Mouse (Mus musculus) CH12.LX (cell line): ENCODE measurements around the gene Pknox2. TPM values are rescaled to one million over a fixed set of nuclear protein-coding genes. Genes with fewer than 3 reads are reported as not detected.

ENCODE experiments used
- DNase-seq: peaks from one replicate; pipeline ENCODE4 v3.0.0-alpha.2; 2013; ENCODE audit errors: extremely low read depth
- H3K27ac ChIP-seq: 2 replicates; pipeline ENCODE4 v1.5.1; 2012; ENCODE audit warnings: low read depth, mild to moderate bottlenecking, control low read depth, moderate library complexity; ENCODE audit not compliant: insufficient read depth
- H3K27me3 ChIP-seq: replicated peaks from 2 replicates; pipeline ENCODE3; 2012; ENCODE audit warnings: inconsistent platforms
- H3K36me3 ChIP-seq, 2 experiments: replicated peaks in 1 of 2; 2 replicates each; pipeline versions ENCODE3 to v1.6.1; 2012; ENCODE audit warnings: inconsistent platforms in 1 of 2, low read length in 1 of 2, mild to moderate bottlenecking in 1 of 2, mixed read lengths in 1 of 2, moderate library complexity in 1 of 2; ENCODE audit not compliant: control insufficient read depth in 1 of 2, insufficient read depth in 1 of 2
- H3K4me1 ChIP-seq, 2 experiments: 2 replicates each; pipeline ENCODE4 v1.6.1; 2012; ENCODE audit warnings: inconsistent platforms in 1 of 2, moderate library complexity in 1 of 2; ENCODE audit not compliant: insufficient read depth in 2 of 2, control insufficient read depth in 1 of 2
- H3K4me2 ChIP-seq: 2 replicates; pipeline ENCODE4 v1.6.1; 2012; ENCODE audit warnings: low read depth, mild to moderate bottlenecking, control low read depth; ENCODE audit not compliant: poor library complexity, insufficient read depth, severe bottlenecking
- H3K4me3 ChIP-seq, 3 experiments: fragments of 150-350 bp in 1 of 3; sonication (generic) in 1 of 3; replicated peaks in 1 of 3; 2 replicates each; pipeline versions ENCODE3 to v1.5.1; 2011 to 2012; ENCODE audit warnings: low read depth in 2 of 3, low read length in 2 of 3, mild to moderate bottlenecking in 2 of 3, moderate library complexity in 2 of 3, control low read depth in 1 of 3, improper control_type of control experiment in 1 of 3, inconsistent platforms in 1 of 3, mixed read lengths in 1 of 3; ENCODE audit not compliant: poor library complexity in 1 of 3
- H3K79me2 ChIP-seq: replicated peaks from 2 replicates; pipeline ENCODE4 v1.6.1; 2012; ENCODE audit warnings: mild to moderate bottlenecking, moderate library complexity; ENCODE audit not compliant: control insufficient read depth, poor library complexity, insufficient read depth, severe bottlenecking; ENCODE audit errors: extremely low read depth
- H3K9ac ChIP-seq: 2 replicates; pipeline ENCODE4 v1.6.1; 2012; ENCODE audit warnings: low read depth, mild to moderate bottlenecking, control low read depth, moderate library complexity; ENCODE audit not compliant: insufficient read depth
- H3K9me3 ChIP-seq: replicated peaks from 2 replicates; pipeline ENCODE3; 2012; ENCODE audit warnings: low read length, inconsistent platforms, mixed read lengths
- BHLHE40 ChIP-seq: IDR thresholded peaks from 2 replicates; pipeline ENCODE4 v1.6.1; 2011; ENCODE audit warnings: mild to moderate bottlenecking, low read depth, low read length, improper control_type of control experiment
- CHD1 ChIP-seq: IDR thresholded peaks from 2 replicates; pipeline ENCODE4 v1.6.1; 2012; ENCODE audit warnings: low read depth, low read length, improper control_type of control experiment, inconsistent platforms
- CHD2 ChIP-seq: IDR thresholded peaks from 2 replicates; pipeline ENCODE4 v1.6.1; 2011; ENCODE audit warnings: low read length, improper control_type of control experiment
- CTCF ChIP-seq, 2 experiments: IDR thresholded peaks in 1 of 2; conservative IDR thresholded peaks in 1 of 2; 2 replicates each; pipeline ENCODE4 v1.5.1; 2011 to 2012; ENCODE audit warnings: low read depth in 2 of 2, low read length in 2 of 2, improper control_type of control experiment in 1 of 2, inconsistent platforms in 1 of 2, mild to moderate bottlenecking in 1 of 2, moderate library complexity in 1 of 2
- E2F4 ChIP-seq: IDR thresholded peaks from 2 replicates; pipeline ENCODE4 v1.6.1; 2011; ENCODE audit warnings: low read depth, low read length, improper control_type of control experiment; ENCODE audit not compliant: insufficient replicate concordance
- ELF1 ChIP-seq: IDR thresholded peaks from 2 replicates; pipeline ENCODE4 v1.6.1; 2014; ENCODE audit warnings: low read depth, mild to moderate bottlenecking, inconsistent platforms, low read length, improper control_type of control experiment
- EP300 ChIP-seq: IDR thresholded peaks from 2 replicates; pipeline ENCODE4 v1.6.1; 2011; ENCODE audit warnings: low read length, improper control_type of control experiment
- ETS1 ChIP-seq: conservative IDR thresholded peaks from 2 replicates; pipeline ENCODE4 v1.6.1; 2012; ENCODE audit warnings: low read depth, mild to moderate bottlenecking, inconsistent platforms, low read length, improper control_type of control experiment, moderate library complexity
- GABPA ChIP-seq: IDR thresholded peaks from 2 replicates; pipeline ENCODE4 v1.6.1; 2012; ENCODE audit warnings: low read depth, low read length, improper control_type of control experiment, inconsistent platforms; ENCODE audit not compliant: insufficient replicate concordance
- HCFC1 ChIP-seq: IDR thresholded peaks from 2 replicates; pipeline ENCODE4 v1.6.1; 2012; ENCODE audit warnings: low read depth, mild to moderate bottlenecking, inconsistent platforms, low read length, improper control_type of control experiment
- IRF4 ChIP-seq: IDR thresholded peaks from 2 replicates; pipeline ENCODE4 v1.6.1; 2014; ENCODE audit warnings: low read depth, mild to moderate bottlenecking, inconsistent platforms, low read length, improper control_type of control experiment
- JUND ChIP-seq: conservative IDR thresholded peaks from 2 replicates; pipeline ENCODE4 v1.6.1; 2011; ENCODE audit warnings: low read depth, low read length, improper control_type of control experiment
- MAZ ChIP-seq: IDR thresholded peaks from 2 replicates; pipeline ENCODE4 v1.6.1; 2012; ENCODE audit warnings: low read depth, mild to moderate bottlenecking, inconsistent platforms, low read length, improper control_type of control experiment, moderate library complexity
- MXI1 ChIP-seq: IDR thresholded peaks from 2 replicates; pipeline ENCODE4 v1.6.1; 2011; ENCODE audit warnings: mild to moderate bottlenecking, low read depth, low read length, improper control_type of control experiment
- NELFE ChIP-seq: IDR thresholded peaks from 2 replicates; pipeline ENCODE4 v1.6.1; 2011; ENCODE audit warnings: low read depth, low read length, improper control_type of control experiment
- PAX5 ChIP-seq: IDR thresholded peaks from 2 replicates; pipeline ENCODE4 v1.6.1; 2012; ENCODE audit warnings: low read length, inconsistent platforms, mixed read lengths
- RAD21 ChIP-seq: IDR thresholded peaks from 2 replicates; pipeline ENCODE4 v1.6.1; 2011; ENCODE audit warnings: low read depth, mild to moderate bottlenecking, low read length, improper control_type of control experiment, moderate library complexity
- SIN3A ChIP-seq: IDR thresholded peaks from 2 replicates; pipeline ENCODE4 v1.6.1; 2012; ENCODE audit warnings: low read length, improper control_type of control experiment, inconsistent platforms
- TCF12 ChIP-seq: IDR thresholded peaks from 2 replicates; pipeline ENCODE4 v1.6.1; 2014; ENCODE audit warnings: low read depth, mild to moderate bottlenecking, inconsistent platforms, low read length, improper control_type of control experiment
- USF2 ChIP-seq: conservative IDR thresholded peaks from 2 replicates; pipeline ENCODE4 v1.6.1; 2011; ENCODE audit warnings: low read depth, low read length, improper control_type of control experiment
- ZMIZ1 ChIP-seq: IDR thresholded peaks from 2 replicates; pipeline ENCODE4 v1.6.1; 2012; ENCODE audit warnings: low read depth, mild to moderate bottlenecking, inconsistent platforms, low read length, improper control_type of control experiment
- dilution Hi-C: fragments of 300-500 bp; cut with MboI; formaldehyde crosslinking; loops from 2 replicates; pipeline ENCODE4 v1.14.3; 2020; ENCODE audit warnings: low sequenced_read_pairs; ENCODE audit not compliant: extremely low pct_unique_long_range_greater_than_20kb, extremely low pct_ligation_motif_present
- in situ Hi-C: fragments of 300-500 bp; cut with MboI; formaldehyde crosslinking; loops from 3 replicates; pipeline ENCODE4 v1.14.3; 2019; ENCODE audit warnings: low sequenced_read_pairs, low pct_ligation_motif_present, low pct_unique_long_range_greater_than_20kb, mixed read lengths
- polyA plus RNA-seq: library from polyadenylated mRNA; unstranded; fragments of >175 nt; gene quantifications from 2 replicates; pipeline ENCODE4 v1.2.1, GENCODE M21; 2012; ENCODE audit warnings: low read depth; ENCODE audit not compliant: insufficient read length
- total RNA-seq, 2 experiments: library from RNA; depleted of rRNA; stranded (reverse); fragments of 300-350 nt in 1 of 2; fragments of >200 nt in 1 of 2; gene quantifications; 2 replicates each; pipeline ENCODE4 v1.2.3; 2012 to 2014

Pknox2 gene
- total and polyA plus RNA-seq, 3 experiments = 0.08 to 0.11 TPM; not detected in 1

- TF ChIP-seq ETS1 (no peak), USF2 (no peak), ELF1 (no peak), CTCF (conservative IDR thresholded peaks at IDR 0.05 in 1 of 2, IDR thresholded peaks at IDR 0.05 in 1 of 2; ENCODE audit: low read depth in 2 of 2, low read length in 2 of 2) (no peak), CHD2 (no peak), NELFE (no peak), GABPA (no peak), E2F4 (no peak), BHLHE40 (no peak)
- TF ChIP-seq, all 38 proteins: peak for 0
- dilution Hi-C loops = no loop called here
Observed at GRCm38 (mm10) chr9:36942561-36942960, 204.6 kb downstream of the Pknox2 start.

GRCm38 (mm10) chr9:36942131-36942530 lies 205.1 kb downstream of the Pknox2 start:
- H3K9ac ChIP-seq = no peak overlapping the region
- no peaks in the 10 kb centered on the region; a peak in 1 of 4 replicates for H3K4me1 ChIP-seq
- no peaks in the 10 kb centered on the region for H3K36me3 ChIP-seq
- DNase-seq = no peak
- H3K79me2 ChIP-seq = no peaks in the 10 kb centered on the region
- no peaks in the 10 kb centered on the region for H3K9me3 ChIP-seq
- in situ Hi-C loops (no loop called here), dilution Hi-C loops (no loop called here)
- H3K27ac ChIP-seq = no peak overlapping the region
- no peak for TF ChIP-seq MXI1
- no peak for TF ChIP-seq PAX5
- TF ChIP-seq RAD21 = no peak
- TF ChIP-seq TCF12 = no peak
- TF ChIP-seq NELFE = no peak
- no peak for TF ChIP-seq ETS1
- no peak for TF ChIP-seq HCFC1
- TF ChIP-seq GABPA = no peak
- no peak for TF ChIP-seq MAZ
- TF ChIP-seq CTCF (conservative IDR thresholded peaks at IDR 0.05 in 1 of 2, IDR thresholded peaks at IDR 0.05 in 1 of 2; ENCODE audit: low read depth in 2 of 2, low read length in 2 of 2) = no peak
- no peak for TF ChIP-seq SIN3A
- TF ChIP-seq IRF4 = no peak
- no peak for TF ChIP-seq CHD1
- no peak for TF ChIP-seq JUND
- no peak for TF ChIP-seq EP300
- TF ChIP-seq ZMIZ1 = no peak
- TF ChIP-seq USF2 = no peak
- H3K4me2 ChIP-seq = no peak overlapping the region
- no peak overlapping the region for H3K4me3 ChIP-seq
- H3K27me3 ChIP-seq = peaks cover 21% of the 10 kb centered on the region

More at GRCm38 (mm10) chr9:36942561-36942960, 204.6 kb downstream of the Pknox2 start:
- Histone ChIP-seq H3K4me1 (no peaks in the 10 kb centered on the region; a peak in 1 of 4 replicates), H3K27ac (no peak overlapping the region), H3K36me3 (no peaks in the 10 kb centered on the region), H3K27me3 (peaks cover 17% of the 10 kb centered on the region), H3K4me2 (no peak overlapping the region), H3K79me2 (no peaks in the 10 kb centered on the region), H3K9ac (no peak overlapping the region), H3K9me3 (no peaks in the 10 kb centered on the region), H3K4me3 (no peak overlapping the region)
- no peak for DNase-seq
- in situ Hi-C loops = no loop called here
